Mouse (Mus musculus): Measurements from ENCODE around the gene Bcor. TPM values are rescaled to one million over a fixed set of nuclear protein-coding genes. Genes with fewer than 3 reads are reported as not detected.

Gene Bcor
- total and polyA plus RNA-seq, 2 experiments: 2.8 to 5.6 TPM

GRCm38 (mm10) chrX:12041453-12041852 is 118.7 kb downstream of the Bcor start:
- H3K9ac ChIP-seq (ENCODE audit: low read depth, low read length): no peak overlapping the region
- no peaks in the 10 kb centered on the region for H3K79me2 ChIP-seq (ENCODE audit: control insufficient read depth, insufficient read depth, low read length)
- no peak overlapping the region for H3K4me3 ChIP-seq (ENCODE audit: insufficient read depth, low read depth, low read length)
- H3K27me3 ChIP-seq (ENCODE audit: control insufficient read depth, insufficient read depth, low read length): no peaks in the 10 kb centered on the region
- H3K4me1 ChIP-seq (ENCODE audit: control insufficient read depth, insufficient read depth, low read length): peaks cover 8% of the 10 kb centered on the region; the same call in 1 of the 2 replicates
- TF ChIP-seq CTCF (IDR thresholded peaks at IDR 0.05; ENCODE audit: low read depth, low read length) (no peak), POLR2A (IDR thresholded peaks at IDR 0.05; ENCODE audit: extremely low read depth, insufficient read depth, low read length) (no peak)
- H3K36me3 ChIP-seq (ENCODE audit: control insufficient read depth, insufficient read depth, low read length): peaks cover 14% of the 10 kb centered on the region
- WGBS: 92% methylated on average over 5 of the region's 5 CpGs
- no peak for DNase-seq (ENCODE audit: extremely low read depth, low read depth, low spot score)
- no peak overlapping the region for H3K27ac ChIP-seq (replicated peaks; ENCODE audit: insufficient read depth, low read depth, low read length)

- Histone ChIP-seq H3K9ac (ENCODE audit: low read depth, low read length) (no peak overlapping the region), H3K4me3 (ENCODE audit: insufficient read depth, low read depth, low read length) (no peak overlapping the region), H3K4me1 (ENCODE audit: control insufficient read depth, insufficient read depth, low read length) (no peaks in the 10 kb centered on the region), H3K27ac (replicated peaks; ENCODE audit: insufficient read depth, low read depth, low read length) (no peak overlapping the region), H3K36me3 (ENCODE audit: control insufficient read depth, insufficient read depth, low read length) (no peaks in the 10 kb centered on the region), H3K27me3 (ENCODE audit: control insufficient read depth, insufficient read depth, low read length) (no peaks in the 10 kb centered on the region), H3K79me2 (ENCODE audit: control insufficient read depth, insufficient read depth, low read length) (no peaks in the 10 kb centered on the region)
- 74% methylated on average over 15 of the region's 15 CpGs for WGBS
- no peak for DNase-seq (ENCODE audit: extremely low read depth, low read depth, low spot score)
- no peak for TF ChIP-seq POLR2A (IDR thresholded peaks at IDR 0.05; ENCODE audit: extremely low read depth, insufficient read depth, low read length)
- TF ChIP-seq CTCF (IDR thresholded peaks at IDR 0.05; ENCODE audit: low read depth, low read length): no peak
These were observed 145.3 kb downstream of the Bcor start for GRCm38 (mm10) chrX:12014726-12015464.

- TF ChIP-seq POLR2A (IDR thresholded peaks at IDR 0.05; ENCODE audit: extremely low read depth, insufficient read depth, low read length): no peak
- no peak for TF ChIP-seq CTCF (IDR thresholded peaks at IDR 0.05; ENCODE audit: low read depth, low read length)
- Histone ChIP-seq H3K79me2 (ENCODE audit: control insufficient read depth, insufficient read depth, low read length) (no peaks in the 10 kb centered on the region), H3K4me1 (ENCODE audit: control insufficient read depth, insufficient read depth, low read length) (peaks cover 3% of the 10 kb centered on the region; the same call in 1 of the 2 replicates), H3K27ac (replicated peaks; ENCODE audit: insufficient read depth, low read depth, low read length) (no peak overlapping the region), H3K36me3 (ENCODE audit: control insufficient read depth, insufficient read depth, low read length) (no peaks in the 10 kb centered on the region), H3K9ac (ENCODE audit: low read depth, low read length) (no peak overlapping the region), H3K4me3 (ENCODE audit: insufficient read depth, low read depth, low read length) (no peak overlapping the region), H3K27me3 (ENCODE audit: control insufficient read depth, insufficient read depth, low read length) (no peaks in the 10 kb centered on the region)
- no peak for DNase-seq (ENCODE audit: extremely low read depth, low read depth, low spot score)
- WGBS: 88% methylated on average over 1 of the region's 1 CpGs
These were observed 149.5 kb downstream of the Bcor start for GRCm38 (mm10) chrX:12010660-12011059.

GRCm38 (mm10) chrX:12009046-12009445 is 151.1 kb downstream of the Bcor start:
- no peak for DNase-seq (ENCODE audit: extremely low read depth, low read depth, low spot score)
- Histone ChIP-seq H3K36me3 (ENCODE audit: control insufficient read depth, insufficient read depth, low read length) (no peaks in the 10 kb centered on the region), H3K4me3 (ENCODE audit: insufficient read depth, low read depth, low read length) (no peak overlapping the region), H3K27ac (replicated peaks; ENCODE audit: insufficient read depth, low read depth, low read length) (no peak overlapping the region), H3K27me3 (ENCODE audit: control insufficient read depth, insufficient read depth, low read length) (no peaks in the 10 kb centered on the region), H3K79me2 (ENCODE audit: control insufficient read depth, insufficient read depth, low read length) (no peaks in the 10 kb centered on the region), H3K4me1 (ENCODE audit: control insufficient read depth, insufficient read depth, low read length) (peaks cover 3% of the 10 kb centered on the region; the same call in 1 of the 2 replicates), H3K9ac (ENCODE audit: low read depth, low read length) (no peak overlapping the region)
- WGBS: 81% methylated on average over 3 of the region's 3 CpGs
- TF ChIP-seq CTCF (IDR thresholded peaks at IDR 0.05; ENCODE audit: low read depth, low read length) (no peak), POLR2A (IDR thresholded peaks at IDR 0.05; ENCODE audit: extremely low read depth, insufficient read depth, low read length) (no peak)

- Histone ChIP-seq H3K27me3 (ENCODE audit: control insufficient read depth, insufficient read depth, low read length) (no peaks in the 10 kb centered on the region), H3K36me3 (ENCODE audit: control insufficient read depth, insufficient read depth, low read length) (no peaks in the 10 kb centered on the region), H3K9ac (ENCODE audit: low read depth, low read length) (no peak overlapping the region), H3K79me2 (ENCODE audit: control insufficient read depth, insufficient read depth, low read length) (no peaks in the 10 kb centered on the region), H3K4me3 (ENCODE audit: insufficient read depth, low read depth, low read length) (no peak overlapping the region), H3K4me1 (ENCODE audit: control insufficient read depth, insufficient read depth, low read length) (peaks cover 3% of the 10 kb centered on the region; the same call in 1 of the 2 replicates), H3K27ac (replicated peaks; ENCODE audit: insufficient read depth, low read depth, low read length) (no peak overlapping the region)
- no peak for DNase-seq (ENCODE audit: extremely low read depth, low read depth, low spot score)
- TF ChIP-seq POLR2A (IDR thresholded peaks at IDR 0.05; ENCODE audit: extremely low read depth, insufficient read depth, low read length) (no peak), CTCF (IDR thresholded peaks at IDR 0.05; ENCODE audit: low read depth, low read length) (no peak)
- 83% methylated on average over 11 of the region's 11 CpGs for WGBS
These were observed 152.2 kb downstream of the Bcor start for GRCm38 (mm10) chrX:12007832-12008540.

All from liver, adult 2 months (tissue).